Mouse (Mus musculus): ENCODE data around the gene Vps13c. TPM values are rescaled to one million over a fixed set of nuclear protein-coding genes. Genes with fewer than 3 reads are reported as not detected.

Gene Vps13c
- polyA plus RNA-seq, 1 experiment from 2014 or later, result 5.9 TPM

DNA sequence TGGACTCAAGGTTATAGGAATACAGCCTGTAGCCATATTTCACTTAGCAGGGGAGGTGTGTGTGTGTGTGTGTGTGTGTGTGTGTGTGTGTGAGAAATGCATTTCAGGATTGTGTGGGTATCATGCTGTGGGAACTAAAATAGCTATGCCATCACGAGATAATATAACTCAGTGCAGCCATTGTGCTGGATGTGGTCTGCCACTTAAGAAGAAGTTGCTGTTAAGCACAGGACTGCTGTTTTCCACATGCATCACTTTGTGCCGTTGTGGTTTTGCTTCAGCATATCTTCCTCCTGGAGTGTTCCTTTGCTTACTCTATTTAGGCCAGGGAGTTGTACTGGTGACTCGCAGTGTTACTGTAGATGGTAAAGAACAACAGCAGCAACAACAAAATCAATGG, 43.9 kb downstream of the Vps13c start:
- Histone ChIP-seq H3K4me3 (replicated peaks; ENCODE audit: low read length) (no peak overlapping the region), H3K4me1 (ENCODE audit: control insufficient read depth, insufficient read depth, low read length) (no peaks in the 10 kb centered on the region), H3K9ac (ENCODE audit: low read length) (no peak overlapping the region), H3K4me2 (ENCODE audit: low read depth, low read length) (no peak overlapping the region), H3K27me3 (ENCODE audit: control insufficient read depth, insufficient read depth, low read length) (no peaks in the 10 kb centered on the region), H3K27ac (ENCODE audit: low read length) (no peak overlapping the region), H3K36me3 (ENCODE audit: control insufficient read depth, insufficient read depth, low read length) (0 out of 2 replicates have a peak, but pooled peaks cover 3% of the 10 kb centered on the region), H3K9me3 (replicated peaks; ENCODE audit: control insufficient read depth, low read length) (no peaks in the 10 kb centered on the region)
- WGBS, result 88% methylated on average over 3 of the region's 3 CpGs
- no peak for ATAC-seq (ENCODE audit: insufficient read depth, low FRiP score)

DNA sequence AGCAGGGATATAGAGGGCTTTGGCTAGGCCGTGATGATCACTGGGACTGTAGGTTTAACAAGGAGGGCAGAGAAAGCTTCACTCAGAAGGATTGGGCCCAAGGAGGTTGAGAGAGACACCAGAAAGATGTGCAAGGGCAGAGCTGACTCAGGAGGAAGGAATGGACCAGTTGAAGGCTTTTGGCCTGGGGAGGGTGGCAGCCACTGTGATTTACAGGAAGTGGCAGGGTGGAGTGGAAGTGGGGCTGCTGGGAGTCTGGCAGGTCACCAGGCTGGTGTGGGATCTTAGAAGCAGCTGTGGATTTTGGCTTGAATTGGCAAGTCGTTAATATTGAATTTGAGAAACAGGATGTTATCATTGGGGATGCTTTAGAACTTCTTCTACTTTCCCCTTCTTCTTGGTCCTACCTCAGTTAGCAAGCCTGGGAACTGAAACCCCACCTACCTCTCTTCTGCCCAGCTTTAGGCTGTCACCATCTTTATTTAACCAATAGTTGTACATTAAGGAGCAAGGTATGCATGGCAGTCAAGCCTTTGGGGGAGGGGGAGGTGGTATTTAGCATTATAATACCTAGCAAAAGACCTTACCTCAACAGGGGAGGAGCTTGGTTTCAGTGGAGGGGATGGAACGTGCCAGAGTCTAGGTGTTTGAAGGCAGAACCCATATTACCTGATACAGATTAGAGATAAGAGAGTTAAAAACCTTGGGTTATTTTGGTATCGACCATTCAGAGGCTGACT, 47.0 kb downstream of the Vps13c start:
- ATAC-seq (ENCODE audit: insufficient read depth, low FRiP score), result no peak
- WGBS, result 79% methylated on average over 4 of the region's 4 CpGs
- H3K4me2 ChIP-seq (ENCODE audit: low read depth, low read length), result no peak overlapping the region
- no peak overlapping the region for H3K9ac ChIP-seq (ENCODE audit: low read length)
- H3K9me3 ChIP-seq (replicated peaks; ENCODE audit: control insufficient read depth, low read length), result no peaks in the 10 kb centered on the region
- no peak overlapping the region for H3K27ac ChIP-seq (ENCODE audit: low read length)
- H3K4me1 ChIP-seq (ENCODE audit: control insufficient read depth, insufficient read depth, low read length), result no peaks in the 10 kb centered on the region
- no peaks in the 10 kb centered on the region for H3K27me3 ChIP-seq (ENCODE audit: control insufficient read depth, insufficient read depth, low read length)
- 0 out of 2 replicates have a peak, but pooled peaks cover 3% of the 10 kb centered on the region for H3K36me3 ChIP-seq (ENCODE audit: control insufficient read depth, insufficient read depth, low read length)
- no peak overlapping the region for H3K4me3 ChIP-seq (replicated peaks; ENCODE audit: low read length)

DNA sequence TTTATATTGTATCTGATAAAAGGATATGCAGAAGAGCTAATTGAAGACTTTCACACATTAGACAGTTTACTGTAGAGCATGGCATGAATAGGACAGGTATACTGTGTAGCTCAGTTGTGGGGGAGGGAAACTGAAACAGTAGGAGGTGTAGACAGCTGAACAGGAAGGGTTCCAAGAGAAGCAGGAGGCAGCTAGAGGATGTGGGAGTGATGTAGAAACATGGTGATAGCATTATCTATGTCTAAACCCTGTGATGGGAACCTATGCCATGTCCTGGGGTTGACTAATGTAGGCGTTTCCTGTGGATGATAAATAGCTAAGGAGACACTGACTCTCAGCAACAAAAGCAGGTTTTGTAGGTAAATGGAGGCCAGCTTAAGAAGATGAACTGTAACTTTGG, 53.3 kb downstream of the Vps13c start:
- 95% methylated on average over 1 of the region's 1 CpGs for WGBS
- no peaks in the 10 kb centered on the region for H3K27me3 ChIP-seq (ENCODE audit: control insufficient read depth, insufficient read depth, low read length)
- H3K9ac ChIP-seq (ENCODE audit: low read length), result no peak overlapping the region
- no peak overlapping the region for H3K4me2 ChIP-seq (ENCODE audit: low read depth, low read length)
- H3K9me3 ChIP-seq (replicated peaks; ENCODE audit: control insufficient read depth, low read length), result no peaks in the 10 kb centered on the region
- no peak overlapping the region for H3K4me3 ChIP-seq (replicated peaks; ENCODE audit: low read length)
- H3K27ac ChIP-seq (ENCODE audit: low read length), result no peak overlapping the region
- no peaks in the 10 kb centered on the region for H3K4me1 ChIP-seq (ENCODE audit: control insufficient read depth, insufficient read depth, low read length)
- ATAC-seq (ENCODE audit: insufficient read depth, low FRiP score), result no peak
- peaks cover 6% of the 10 kb centered on the region; the same call in 1 of the 2 replicates for H3K36me3 ChIP-seq (ENCODE audit: control insufficient read depth, insufficient read depth, low read length)

DNA sequence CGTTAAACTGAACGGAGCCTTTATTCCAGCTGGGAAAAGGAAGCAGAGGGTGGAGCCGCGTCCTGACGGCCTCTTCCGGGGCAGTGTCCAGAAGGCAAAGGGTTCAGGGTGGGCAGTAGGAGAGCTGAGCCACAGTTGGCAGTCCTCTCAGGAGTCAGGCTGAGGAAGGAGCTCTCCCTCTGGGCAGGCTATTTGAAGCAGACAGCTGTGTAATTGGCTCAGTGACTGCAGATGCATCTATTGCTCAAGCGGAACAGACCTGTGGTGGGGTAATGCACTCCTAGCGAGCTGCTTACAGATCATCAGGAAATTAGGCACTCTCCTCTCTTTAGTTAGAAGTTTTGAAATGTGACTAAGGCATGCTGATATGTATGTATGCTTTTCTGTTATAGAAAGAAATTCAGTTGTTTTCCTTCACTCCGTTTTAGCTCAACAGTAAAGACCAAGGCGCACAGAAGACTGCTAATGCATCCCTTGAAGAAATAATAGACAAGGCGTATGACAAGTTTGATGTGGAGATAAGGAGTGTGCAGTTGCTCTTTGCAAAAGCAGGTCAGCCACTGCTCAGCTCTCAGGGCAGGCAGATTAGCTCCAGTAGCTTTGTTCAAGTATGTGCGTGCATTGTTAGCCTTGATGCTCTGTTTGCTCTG, 56.6 kb downstream of the Vps13c start:
- Histone ChIP-seq H3K4me2 (ENCODE audit: low read depth, low read length) (no peak overlapping the region), H3K9ac (ENCODE audit: low read length) (no peak overlapping the region), H3K4me1 (ENCODE audit: control insufficient read depth, insufficient read depth, low read length) (no peaks in the 10 kb centered on the region), H3K27ac (ENCODE audit: low read length) (no peak overlapping the region), H3K4me3 (replicated peaks; ENCODE audit: low read length) (no peak overlapping the region), H3K36me3 (ENCODE audit: control insufficient read depth, insufficient read depth, low read length) (peaks cover 6% of the 10 kb centered on the region; the same call in 1 of the 2 replicates), H3K27me3 (ENCODE audit: control insufficient read depth, insufficient read depth, low read length) (no peaks in the 10 kb centered on the region), H3K9me3 (replicated peaks; ENCODE audit: control insufficient read depth, low read length) (no peaks in the 10 kb centered on the region)
- 81% methylated on average over 12 of the region's 12 CpGs for WGBS
- no peak for ATAC-seq (ENCODE audit: insufficient read depth, low FRiP score)

DNA sequence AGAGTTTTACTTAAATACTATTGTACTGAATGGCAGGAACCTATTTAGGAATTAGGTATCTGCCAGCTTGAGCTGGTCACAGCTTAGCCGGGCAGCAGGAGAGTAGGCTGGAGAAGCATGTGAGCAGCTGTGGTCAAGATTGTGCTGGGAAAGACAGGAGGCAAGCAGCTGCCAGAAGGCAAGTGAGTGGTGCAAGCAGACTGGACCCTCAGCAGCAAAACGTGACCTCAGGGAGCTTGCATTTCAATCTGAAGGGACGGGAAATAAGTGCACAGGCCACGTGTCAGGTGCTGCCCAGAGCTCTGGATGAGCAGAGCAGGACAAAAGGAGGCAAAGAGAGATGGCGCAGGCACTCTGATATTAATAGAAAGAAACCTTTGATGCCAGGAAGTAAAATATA, 60.2 kb downstream of the Vps13c start:
- ATAC-seq (ENCODE audit: insufficient read depth, low FRiP score), result no peak
- 77% methylated on average over 5 of the region's 5 CpGs for WGBS

DNA sequence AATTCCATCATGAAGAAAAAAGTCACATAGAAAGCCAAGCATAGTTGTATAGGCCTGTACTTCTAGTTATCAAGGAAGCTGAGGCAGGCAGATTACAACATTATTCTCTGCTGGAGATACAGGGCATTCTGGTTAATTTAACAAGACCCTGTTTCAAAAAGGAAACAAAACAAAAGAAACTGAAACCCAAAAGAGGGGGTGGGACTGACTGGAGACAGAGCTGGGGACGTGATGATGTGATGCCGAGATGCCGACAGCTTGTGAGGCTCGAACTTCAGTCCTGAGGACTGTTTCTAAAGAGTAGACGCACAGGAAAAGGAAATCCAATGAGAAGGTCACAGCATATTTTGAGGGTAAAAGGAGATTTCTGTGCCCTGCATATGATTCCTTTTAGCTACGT, 64.2 kb downstream of the Vps13c start:
- Histone ChIP-seq H3K4me2 (ENCODE audit: low read depth, low read length) (no peak overlapping the region), H3K9me3 (replicated peaks; ENCODE audit: control insufficient read depth, low read length) (no peaks in the 10 kb centered on the region), H3K9ac (ENCODE audit: low read length) (no peak overlapping the region), H3K4me3 (replicated peaks; ENCODE audit: low read length) (no peak overlapping the region), H3K27me3 (ENCODE audit: control insufficient read depth, insufficient read depth, low read length) (no peaks in the 10 kb centered on the region), H3K36me3 (ENCODE audit: control insufficient read depth, insufficient read depth, low read length) (0 out of 2 replicates have a peak, but pooled peaks cover 3% of the 10 kb centered on the region), H3K27ac (ENCODE audit: low read length) (no peak overlapping the region), H3K4me1 (ENCODE audit: control insufficient read depth, insufficient read depth, low read length) (no peaks in the 10 kb centered on the region)
- WGBS, result 85% methylated on average over 6 of the region's 6 CpGs
- ATAC-seq (ENCODE audit: insufficient read depth, low FRiP score), result no peak

More for the DNA sequence above, 60.2 kb downstream of the Vps13c start:
- Histone ChIP-seq H3K9me3 (replicated peaks; ENCODE audit: control insufficient read depth, low read length) (no peaks in the 10 kb centered on the region), H3K27ac (ENCODE audit: low read length) (no peak overlapping the region), H3K36me3 (ENCODE audit: control insufficient read depth, insufficient read depth, low read length) (0 out of 2 replicates have a peak, but pooled peaks cover 3% of the 10 kb centered on the region), H3K4me2 (ENCODE audit: low read depth, low read length) (no peak overlapping the region), H3K9ac (ENCODE audit: low read length) (no peak overlapping the region), H3K4me1 (ENCODE audit: control insufficient read depth, insufficient read depth, low read length) (no peaks in the 10 kb centered on the region), H3K27me3 (ENCODE audit: control insufficient read depth, insufficient read depth, low read length) (no peaks in the 10 kb centered on the region), H3K4me3 (replicated peaks; ENCODE audit: low read length) (no peak overlapping the region)

DNA sequence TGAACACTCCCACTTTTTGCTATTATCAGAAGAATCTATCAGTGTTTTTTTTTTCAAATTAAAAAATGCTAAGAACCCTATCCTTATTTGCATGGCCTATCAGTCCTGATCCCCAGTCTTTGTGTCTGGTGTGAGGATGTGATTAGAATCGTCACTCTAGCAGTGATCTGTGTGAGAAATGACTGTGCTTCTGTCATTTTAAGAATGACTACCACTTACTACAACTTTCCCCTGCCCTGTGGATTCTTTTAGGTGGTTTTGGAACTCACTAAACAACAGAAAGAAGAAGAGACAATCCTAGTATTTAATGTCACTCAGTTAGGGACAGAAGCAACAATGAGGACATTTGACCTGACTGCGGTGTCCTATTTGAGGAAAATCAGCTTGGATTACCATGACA, 65.3 kb downstream of the Vps13c start:
- no peaks in the 10 kb centered on the region for H3K9me3 ChIP-seq (replicated peaks; ENCODE audit: control insufficient read depth, low read length)
- no peak overlapping the region for H3K4me2 ChIP-seq (ENCODE audit: low read depth, low read length)
- no peak for ATAC-seq (ENCODE audit: insufficient read depth, low FRiP score)
- H3K36me3 ChIP-seq (ENCODE audit: control insufficient read depth, insufficient read depth, low read length), result 0 out of 2 replicates have a peak, but pooled peaks cover 7% of the 10 kb centered on the region
- H3K27me3 ChIP-seq (ENCODE audit: control insufficient read depth, insufficient read depth, low read length), result no peaks in the 10 kb centered on the region
- H3K9ac ChIP-seq (ENCODE audit: low read length), result no peak overlapping the region
- H3K4me3 ChIP-seq (replicated peaks; ENCODE audit: low read length), result no peak overlapping the region
- H3K4me1 ChIP-seq (ENCODE audit: control insufficient read depth, insufficient read depth, low read length), result no peaks in the 10 kb centered on the region
- H3K27ac ChIP-seq (ENCODE audit: low read length), result no peak overlapping the region
- 89% methylated on average over 2 of the region's 2 CpGs for WGBS

DNA sequence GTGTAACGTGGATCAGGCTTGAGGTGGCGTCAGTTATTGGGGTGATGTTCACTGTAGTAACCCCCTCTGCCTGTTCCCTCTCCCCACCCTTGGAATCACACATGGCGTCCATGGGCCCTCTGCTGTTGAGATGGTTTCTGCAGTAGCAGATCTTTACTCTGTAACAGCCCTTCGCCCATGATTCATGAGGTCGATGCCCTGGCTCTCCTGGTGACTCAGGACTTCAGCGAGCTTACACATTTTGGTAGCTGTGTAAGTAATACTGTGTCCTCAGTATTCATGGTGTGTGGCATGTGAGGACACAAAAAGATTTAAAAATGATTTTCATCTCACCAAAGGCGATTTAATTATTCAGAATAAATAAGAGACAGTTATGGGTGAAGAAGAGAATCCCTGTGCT, 74.5 kb downstream of the Vps13c start:
- H3K9me3 ChIP-seq (replicated peaks; ENCODE audit: control insufficient read depth, low read length), result no peaks in the 10 kb centered on the region
- H3K27me3 ChIP-seq (ENCODE audit: control insufficient read depth, insufficient read depth, low read length), result no peaks in the 10 kb centered on the region

DNA sequence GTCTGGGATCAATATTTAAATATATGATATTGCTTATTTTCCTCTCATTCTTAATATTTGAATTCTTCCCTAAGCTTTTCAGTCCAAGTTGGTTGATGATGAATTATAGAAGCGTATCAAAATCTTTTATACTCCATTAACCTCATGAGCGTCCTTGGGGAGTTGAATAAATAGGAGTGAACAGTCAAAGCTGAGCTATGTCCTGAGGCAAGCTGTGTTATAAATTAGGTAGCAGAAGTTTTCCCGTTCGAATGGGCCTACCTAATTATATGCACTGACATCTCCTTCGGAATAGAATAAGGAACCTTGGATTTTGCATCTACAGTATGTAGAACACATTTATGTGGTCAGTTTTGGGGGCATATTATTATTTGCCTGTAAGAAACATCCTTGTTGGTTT, 82.2 kb downstream of the Vps13c start:
- Histone ChIP-seq H3K4me3 (replicated peaks; ENCODE audit: low read length) (no peak overlapping the region), H3K9ac (ENCODE audit: low read length) (no peak overlapping the region), H3K36me3 (ENCODE audit: control insufficient read depth, insufficient read depth, low read length) (peaks cover 8% of the 10 kb centered on the region), H3K4me2 (ENCODE audit: low read depth, low read length) (no peak overlapping the region), H3K9me3 (replicated peaks; ENCODE audit: control insufficient read depth, low read length) (no peaks in the 10 kb centered on the region), H3K27me3 (ENCODE audit: control insufficient read depth, insufficient read depth, low read length) (no peaks in the 10 kb centered on the region), H3K27ac (ENCODE audit: low read length) (no peak overlapping the region), H3K4me1 (ENCODE audit: control insufficient read depth, insufficient read depth, low read length) (no peaks in the 10 kb centered on the region)
- no peak for ATAC-seq (ENCODE audit: insufficient read depth, low FRiP score)
- 90% methylated on average over 5 of the region's 5 CpGs for WGBS

More for the DNA sequence above, 74.5 kb downstream of the Vps13c start:
- Histone ChIP-seq H3K27ac (ENCODE audit: low read length) (no peak overlapping the region), H3K9ac (ENCODE audit: low read length) (no peak overlapping the region), H3K4me1 (ENCODE audit: control insufficient read depth, insufficient read depth, low read length) (no peaks in the 10 kb centered on the region), H3K36me3 (ENCODE audit: control insufficient read depth, insufficient read depth, low read length) (peaks cover 8% of the 10 kb centered on the region; the same call in 1 of the 2 replicates), H3K4me3 (replicated peaks; ENCODE audit: low read length) (no peak overlapping the region), H3K4me2 (ENCODE audit: low read depth, low read length) (no peak overlapping the region)
- no peak for ATAC-seq (ENCODE audit: insufficient read depth, low FRiP score)
- 77% methylated on average over 7 of the region's 7 CpGs for WGBS

Measured in stomach, embryonic 16.5 days (tissue).